Mouse (Mus musculus): ENCODE data around the gene Emc1. TPM values are rescaled to one million over a fixed set of nuclear protein-coding genes. Genes with fewer than 3 reads are reported as not detected.
"Not testable (repeated sequence)": the region's sequence is repeated elsewhere in the genome, so short reads cannot be mapped to it uniquely, and the experiment has no call there.

The Emc1 gene
- polyA plus RNA-seq, 2 experiments, result 12.6 to 33.7 TPM

GRCm38 (mm10) chr4:139382231-139382630 is 29.8 kb downstream of the Emc1 start:
- H3K9ac ChIP-seq (ENCODE audit: low read depth, low read length, severe bottlenecking), result peak overlapping the region; percentile 37
- H3K9me3 ChIP-seq (ENCODE audit: control insufficient read depth, low read length), result no peaks in the 10 kb centered on the region
- H3K27me3 ChIP-seq (ENCODE audit: control insufficient read depth, insufficient read depth, low read length), result no peaks in the 10 kb centered on the region
- H3K27ac ChIP-seq (replicated peaks; ENCODE audit: low read depth, low read length), result no peak overlapping the region
- ATAC-seq (ENCODE audit: low FRiP score, low read depth) (no peak), DNase-seq (ENCODE audit: low spot score) (no peak)
- no peak for TF ChIP-seq POLR2A (IDR thresholded peaks at IDR 0.05; ENCODE audit: borderline replicate concordance, extremely low read depth, insufficient read depth, insufficient read length)
- 85% methylated on average over 7 of the region's 7 CpGs for WGBS
- H3K36me3 ChIP-seq (ENCODE audit: control insufficient read depth, insufficient read depth, low read length), result peaks cover 4% of the 10 kb centered on the region; the same call in 1 of the 2 replicates
- no peak overlapping the region for H3K4me2 ChIP-seq (replicated peaks; ENCODE audit: low read depth, low read length, severe bottlenecking)
- no peak overlapping the region for H3K4me3 ChIP-seq (replicated peaks; ENCODE audit: low read length)
- H3K4me1 ChIP-seq (ENCODE audit: control insufficient read depth, insufficient read depth, low read length), result peaks cover 10% of the 10 kb centered on the region

- H3K27me3 ChIP-seq (ENCODE audit: control insufficient read depth, insufficient read depth, low read length); H3K4me3 ChIP-seq (replicated peaks; ENCODE audit: low read length); H3K9me3 ChIP-seq (ENCODE audit: control insufficient read depth, low read length); H3K4me2 ChIP-seq (replicated peaks; ENCODE audit: low read depth, low read length, severe bottlenecking); H3K4me1 ChIP-seq (ENCODE audit: control insufficient read depth, insufficient read depth, low read length); H3K27ac ChIP-seq (replicated peaks; ENCODE audit: low read depth, low read length); H3K9ac ChIP-seq (ENCODE audit: low read depth, low read length, severe bottlenecking); DNase-seq (ENCODE audit: low spot score); ATAC-seq (ENCODE audit: low FRiP score, low read depth): not testable (repeated sequence)
- 91% methylated on average over 5 of the region's 5 CpGs for WGBS
- peaks cover 16% of the 10 kb centered on the region for H3K36me3 ChIP-seq (ENCODE audit: control insufficient read depth, insufficient read depth, low read length)
Observed at GRCm38 (mm10) chr4:139385841-139386240, 33.5 kb downstream of the Emc1 start.

- no peak for TF ChIP-seq POLR2A (IDR thresholded peaks at IDR 0.05; ENCODE audit: borderline replicate concordance, extremely low read depth, insufficient read depth, insufficient read length)
- H3K27me3 ChIP-seq (ENCODE audit: control insufficient read depth, insufficient read depth, low read length), result no peaks in the 10 kb centered on the region
- H3K4me3 ChIP-seq (replicated peaks; ENCODE audit: low read length), result no peak overlapping the region
- DNase-seq (ENCODE audit: low spot score) (no peak), ATAC-seq (ENCODE audit: low FRiP score, low read depth) (no peak)
- no peaks in the 10 kb centered on the region; the same call in 1 of the 2 replicates for H3K4me1 ChIP-seq (ENCODE audit: control insufficient read depth, insufficient read depth, low read length)
- whole genome bisulfite sequencing, result 67% methylated on average over 6 of the region's 6 CpGs
- H3K36me3 ChIP-seq (ENCODE audit: control insufficient read depth, insufficient read depth, low read length), result peaks cover 26% of the 10 kb centered on the region
- no peak overlapping the region for H3K9ac ChIP-seq (ENCODE audit: low read depth, low read length, severe bottlenecking)
- H3K27ac ChIP-seq (replicated peaks; ENCODE audit: low read depth, low read length), result 0 out of 2 replicates have a peak overlapping the region, but pooled peaks have one; percentile 8
- no peaks in the 10 kb centered on the region for H3K9me3 ChIP-seq (ENCODE audit: control insufficient read depth, low read length)
- no peak overlapping the region for H3K4me2 ChIP-seq (replicated peaks; ENCODE audit: low read depth, low read length, severe bottlenecking)
Observed at GRCm38 (mm10) chr4:139386869-139387319, 34.5 kb downstream of the Emc1 start.

- WGBS, result 91% methylated on average over 4 of the region's 4 CpGs
- Histone ChIP-seq H3K9me3 (ENCODE audit: control insufficient read depth, low read length) (no peaks in the 10 kb centered on the region), H3K4me1 (ENCODE audit: control insufficient read depth, insufficient read depth, low read length) (no peaks in the 10 kb centered on the region), H3K4me2 (replicated peaks; ENCODE audit: low read depth, low read length, severe bottlenecking) (no peak overlapping the region), H3K27me3 (ENCODE audit: control insufficient read depth, insufficient read depth, low read length) (no peaks in the 10 kb centered on the region), H3K36me3 (ENCODE audit: control insufficient read depth, insufficient read depth, low read length) (peaks cover 50% of the 10 kb centered on the region), H3K4me3 (replicated peaks; ENCODE audit: low read length) (no peak overlapping the region), H3K27ac (replicated peaks; ENCODE audit: low read depth, low read length) (no peak overlapping the region), H3K9ac (ENCODE audit: low read depth, low read length, severe bottlenecking) (no peak overlapping the region)
- DNase-seq (ENCODE audit: low spot score) (no peak), ATAC-seq (ENCODE audit: low FRiP score, low read depth) (no peak)
- TF ChIP-seq POLR2A (IDR thresholded peaks at IDR 0.05; ENCODE audit: borderline replicate concordance, extremely low read depth, insufficient read depth, insufficient read length), result no peak
Observed at GRCm38 (mm10) chr4:139389557-139389956, 37.2 kb downstream of the Emc1 start.

GRCm38 (mm10) chr4:139395431-139395830 is 43.0 kb downstream of the Emc1 start:
- H3K27ac ChIP-seq (replicated peaks; ENCODE audit: low read depth, low read length), result no peak overlapping the region
- peaks cover 93% of the 10 kb centered on the region for H3K36me3 ChIP-seq (ENCODE audit: control insufficient read depth, insufficient read depth, low read length)
- H3K4me2 ChIP-seq (replicated peaks; ENCODE audit: low read depth, low read length, severe bottlenecking), result no peak overlapping the region
- no peaks in the 10 kb centered on the region for H3K27me3 ChIP-seq (ENCODE audit: control insufficient read depth, insufficient read depth, low read length)
- no peak for TF ChIP-seq POLR2A (IDR thresholded peaks at IDR 0.05; ENCODE audit: borderline replicate concordance, extremely low read depth, insufficient read depth, insufficient read length)
- H3K9me3 ChIP-seq (ENCODE audit: control insufficient read depth, low read length), result no peaks in the 10 kb centered on the region
- DNase-seq (ENCODE audit: low spot score) (no peak), ATAC-seq (ENCODE audit: low FRiP score, low read depth) (no peak)
- H3K9ac ChIP-seq (ENCODE audit: low read depth, low read length, severe bottlenecking), result no peak overlapping the region
- 59% methylated on average over 2 of the region's 2 CpGs for WGBS
- H3K4me3 ChIP-seq (replicated peaks; ENCODE audit: low read length), result no peak overlapping the region
- no peaks in the 10 kb centered on the region for H3K4me1 ChIP-seq (ENCODE audit: control insufficient read depth, insufficient read depth, low read length)

GRCm38 (mm10) chr4:139400487-139400886 is 48.1 kb downstream of the Emc1 start:
- WGBS, result 75% methylated on average over 5 of the region's 5 CpGs
- H3K4me1 ChIP-seq (ENCODE audit: control insufficient read depth, insufficient read depth, low read length), result no peaks in the 10 kb centered on the region
- no peaks in the 10 kb centered on the region for H3K27me3 ChIP-seq (ENCODE audit: control insufficient read depth, insufficient read depth, low read length)
- H3K4me2 ChIP-seq (replicated peaks; ENCODE audit: low read depth, low read length, severe bottlenecking), result no peak overlapping the region
- TF ChIP-seq POLR2A (IDR thresholded peaks at IDR 0.05; ENCODE audit: borderline replicate concordance, extremely low read depth, insufficient read depth, insufficient read length), result no peak
- DNase-seq (ENCODE audit: low spot score) (no peak), ATAC-seq (ENCODE audit: low FRiP score, low read depth) (no peak)
- no peak overlapping the region for H3K9ac ChIP-seq (ENCODE audit: low read depth, low read length, severe bottlenecking)
- no peaks in the 10 kb centered on the region for H3K9me3 ChIP-seq (ENCODE audit: control insufficient read depth, low read length)
- H3K27ac ChIP-seq (replicated peaks; ENCODE audit: low read depth, low read length), result no peak overlapping the region
- no peak overlapping the region for H3K4me3 ChIP-seq (replicated peaks; ENCODE audit: low read length)
- H3K36me3 ChIP-seq (ENCODE audit: control insufficient read depth, insufficient read depth, low read length), result peaks cover 95% of the 10 kb centered on the region
